Mouse (Mus musculus): Measurements from ENCODE around the gene F10.
A peak's percentile ranks its signal among the peaks of the same experiment; 100 is the strongest.

The F10 gene

GRCm38 (mm10) chr8:13037015-13037414 is at the start of gene F10:
TSS of gene F10 (plus strand) at chr8:13037308.
- no peak for DNase-seq (ENCODE audit: low read depth, low spot score)

GRCm38 (mm10) chr8:12987571-12987970 is 49.5 kb upstream of the F10 start:
- peak; percentile 89 for DNase-seq (ENCODE audit: low read depth, low spot score)

GRCm38 (mm10) chr8:12988722-12989430 is 48.2 kb upstream of the F10 start:
- DNase-seq (ENCODE audit: low read depth, low spot score) = peak; percentile 62

- peak; percentile 71 for DNase-seq (ENCODE audit: low read depth, low spot score)
Observed at GRCm38 (mm10) chr8:12991411-12991810, 45.7 kb upstream of the F10 start.

GRCm38 (mm10) chr8:12994468-12994867 is 42.6 kb upstream of the F10 start:
- no peak for DNase-seq (ENCODE audit: low read depth, low spot score)

- peak; percentile 68 for DNase-seq (ENCODE audit: low read depth, low spot score)
Observed at GRCm38 (mm10) chr8:12995481-12995880, 41.6 kb upstream of the F10 start.

- DNase-seq (ENCODE audit: low read depth, low spot score) = no peak
Observed at GRCm38 (mm10) chr8:12996831-12997275, 40.3 kb upstream of the F10 start.

GRCm38 (mm10) chr8:12998331-12998730 is 38.8 kb upstream of the F10 start:
- DNase-seq (ENCODE audit: low read depth, low spot score) = no peak

- DNase-seq (ENCODE audit: low read depth, low spot score) = peak; percentile 71
Observed at GRCm38 (mm10) chr8:12999793-13000192, 37.3 kb upstream of the F10 start.

GRCm38 (mm10) chr8:13007458-13007857 is 29.6 kb upstream of the F10 start:
- no peak for DNase-seq (ENCODE audit: low read depth, low spot score)

- DNase-seq (ENCODE audit: low read depth, low spot score) = no peak
Observed at GRCm38 (mm10) chr8:13010313-13010712, 26.8 kb upstream of the F10 start.

- no peak for DNase-seq (ENCODE audit: low read depth, low spot score)
Observed at GRCm38 (mm10) chr8:13019560-13019959, 17.5 kb upstream of the F10 start.

- DNase-seq (ENCODE audit: low read depth, low spot score) = peak; percentile 83
Observed at GRCm38 (mm10) chr8:13021830-13022229, 15.3 kb upstream of the F10 start.

GRCm38 (mm10) chr8:13025487-13026224 is 11.5 kb upstream of the F10 start, which contains the start of gene F7:
TSS of gene F7 (plus strand) at chr8:13026034.
- DNase-seq (ENCODE audit: low read depth, low spot score) = no peak

- no peak for DNase-seq (ENCODE audit: low read depth, low spot score)
Observed at GRCm38 (mm10) chr8:13027615-13028014, 9.5 kb upstream of the F10 start.

- peak; percentile 93 for DNase-seq (ENCODE audit: low read depth, low spot score)
Observed at GRCm38 (mm10) chr8:13028482-13028881, 8.6 kb upstream of the F10 start.

- peak; percentile 91 for DNase-seq (ENCODE audit: low read depth, low spot score)
Observed at GRCm38 (mm10) chr8:13036346-13036812, 729 bp upstream of the F10 start.

- DNase-seq (ENCODE audit: low read depth, low spot score) = no peak
Observed at GRCm38 (mm10) chr8:13037569-13037968, 461 bp downstream of the F10 start.

- DNase-seq (ENCODE audit: low read depth, low spot score) = no peak
Observed at GRCm38 (mm10) chr8:13039054-13039453, 1.9 kb downstream of the F10 start.

GRCm38 (mm10) chr8:13041459-13041858 is 4.4 kb downstream of the F10 start:
- DNase-seq (ENCODE audit: low read depth, low spot score) = no peak

GRCm38 (mm10) chr8:13047652-13048051 is 10.5 kb downstream of the F10 start:
- peak; percentile 26 for DNase-seq (ENCODE audit: low read depth, low spot score)

- no peak for DNase-seq (ENCODE audit: low read depth, low spot score)
Observed at GRCm38 (mm10) chr8:13050550-13050949, 13.4 kb downstream of the F10 start.

GRCm38 (mm10) chr8:13057351-13057750 is 20.2 kb downstream of the F10 start:
- no peak for DNase-seq (ENCODE audit: low read depth, low spot score)
